Mouse (Mus musculus) lung, postnatal 0 days (tissue): ENCODE measurements around the gene Lgr4. TPM values are rescaled to one million over a fixed set of nuclear protein-coding genes. Genes with fewer than 3 reads are reported as not detected.

Experiments
- ATAC-seq: fragments of 200-750 bp; cut with Nextera tagmentation; 2 replicates; pipeline ENCODE4 v1.8.0; 2017; ENCODE audit warnings: moderate library complexity
- DNase-seq: peaks from one replicate; pipeline ENCODE4 v3.0.0-alpha.2; 2016; ENCODE audit warnings: low spot score
- H3K27ac ChIP-seq: fragments of 300-500 bp; sonication (generic); 2 replicates; pipeline ENCODE4 v1.5.1; 2014; ENCODE audit warnings: antibody characterized with exemption, mild to moderate bottlenecking, low read length, mixed read lengths
- H3K27me3 ChIP-seq: fragments of 300-500 bp; sonication (generic); replicated peaks from 2 replicates; pipeline ENCODE4 v1.6.1; 2014; ENCODE audit warnings: low read length, mixed read lengths; ENCODE audit not compliant: insufficient read depth
- H3K36me3 ChIP-seq: fragments of 300-500 bp; sonication (generic); 2 replicates; pipeline ENCODE4 v1.6.1; 2014; ENCODE audit warnings: low read length, mixed read lengths; ENCODE audit not compliant: insufficient read depth
- H3K4me1 ChIP-seq: fragments of 300-500 bp; sonication (generic); 2 replicates; pipeline ENCODE4 v1.6.1; 2014; ENCODE audit warnings: antibody characterized with exemption, low read depth, low read length, mixed read lengths; ENCODE audit not compliant: insufficient read depth
- H3K4me2 ChIP-seq: fragments of 300-500 bp; sonication (generic); replicated peaks from 2 replicates; pipeline ENCODE4 v1.6.1; 2014; ENCODE audit warnings: low read depth, mild to moderate bottlenecking, low read length, moderate library complexity, mixed read lengths
- H3K4me3 ChIP-seq: fragments of 300-500 bp; sonication (generic); 2 replicates; pipeline ENCODE4 v1.5.1; 2014; ENCODE audit warnings: low read depth, low read length
- H3K9ac ChIP-seq: fragments of 300-500 bp; sonication (generic); replicated peaks from 2 replicates; pipeline ENCODE4 v1.6.1; 2014; ENCODE audit warnings: low read depth, mild to moderate bottlenecking
- H3K9me3 ChIP-seq: fragments of 300-500 bp; sonication (generic); 2 replicates; pipeline ENCODE4 v1.6.1; 2016; ENCODE audit warnings: low read length, mixed read lengths
- CTCF ChIP-seq: IDR thresholded peaks from 2 replicates; pipeline ENCODE4 v1.5.1; 2016; ENCODE audit warnings: antibody characterized with exemption, mild to moderate bottlenecking
- EP300 ChIP-seq: IDR thresholded peaks from 2 replicates; pipeline ENCODE4 v1.6.1; 2016; ENCODE audit warnings: antibody characterized with exemption, mild to moderate bottlenecking, control low read depth
- WGBS: fragments of 180-500 bp; shearing (Covaris S2); extraction: QIAGEN DNeasy Blood & Tissue Kit; methylation state at CpG from one replicate; pipeline ENCODE4 v1.1.7; 2014; 5-methylcytosine and 5-hydroxymethylcytosine counted together
- polyA plus RNA-seq: library from polyadenylated mRNA; unstranded; fragments of >200 nt; fragmentation: Nextera tagmentation; extraction: Ambion mirVana; gene quantifications from 2 replicates; pipeline ENCODE4 v1.2.1, GENCODE M21; 2015

Lgr4 gene
- polyA plus RNA-seq, 1 experiment from 2014 or later, result 1.8 TPM

DNA sequence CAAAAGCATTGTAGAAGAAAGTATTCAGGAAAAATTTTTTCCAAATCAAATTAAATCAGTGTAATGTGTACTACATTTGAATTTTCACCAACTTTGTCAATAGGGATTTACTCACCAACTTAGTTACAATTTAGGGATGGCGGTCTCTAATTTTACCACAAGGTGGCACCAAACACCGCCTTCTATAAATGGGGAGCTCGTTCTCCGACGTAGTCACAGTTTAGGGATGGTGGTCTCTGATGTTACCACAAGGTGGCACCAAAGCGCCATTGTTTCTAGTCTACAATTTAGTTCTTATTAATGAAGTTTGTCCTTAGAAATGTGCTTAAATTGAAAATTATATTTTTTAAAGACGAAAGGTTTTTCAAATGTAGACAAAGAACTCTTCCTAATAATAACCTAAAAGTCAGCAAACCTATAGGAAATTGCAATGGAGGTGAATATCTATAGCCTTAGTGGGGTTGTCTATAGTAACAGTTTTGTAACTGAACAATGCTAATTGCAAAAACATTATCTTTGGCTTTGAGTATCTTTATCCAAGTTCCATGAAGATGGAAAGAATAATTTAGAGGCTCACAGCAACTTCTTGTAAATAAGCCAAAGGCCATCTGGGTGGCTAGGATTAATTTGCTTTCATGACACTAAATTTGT is 13.2 kb upstream of the Lgr4 start:
- peak; percentile 92 for DNase-seq
- peak; percentile 80 for ATAC-seq
- Histone ChIP-seq H3K4me1 (no peaks in the 10 kb centered on the region), H3K27me3 (no peaks in the 10 kb centered on the region), H3K27ac (no peak overlapping the region), H3K4me2 (no peak overlapping the region), H3K4me3 (no peak overlapping the region), H3K9ac (no peak overlapping the region), H3K9me3 (no peaks in the 10 kb centered on the region), H3K36me3 (peaks cover 4% of the 10 kb centered on the region; the same call in 1 of the 2 replicates)
- under 1% methylated on average over 7 of the region's 7 CpGs for WGBS
- no peak for TF ChIP-seq EP300
- TF ChIP-seq CTCF, result peak; percentile 99

DNA sequence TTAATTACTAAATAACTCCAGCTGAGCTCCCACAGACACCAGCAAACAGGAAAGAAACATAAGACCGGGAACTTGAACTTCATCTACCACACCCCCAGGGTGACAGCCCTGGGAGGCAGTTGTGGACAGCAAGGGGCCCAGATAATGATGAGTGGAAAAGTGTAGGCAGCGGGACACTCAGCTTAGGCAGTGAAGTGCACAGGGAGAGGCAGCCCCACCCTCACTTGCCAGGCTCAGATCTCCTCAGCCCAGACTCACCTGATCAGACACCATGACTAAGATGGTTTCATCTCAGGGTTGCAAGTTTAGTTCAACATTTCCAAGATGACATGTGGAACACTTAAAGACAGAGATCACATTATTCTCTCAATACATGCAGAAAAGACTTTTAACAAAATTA is 8.3 kb upstream of the Lgr4 start:
- ATAC-seq (no peak), DNase-seq (no peak)
- no peaks in the 10 kb centered on the region for H3K9me3 ChIP-seq
- 64% methylated on average over 2 of the region's 2 CpGs for whole genome bisulfite sequencing
- no peaks in the 10 kb centered on the region for H3K4me1 ChIP-seq
- H3K27ac ChIP-seq, result no peak overlapping the region
- no peaks in the 10 kb centered on the region for H3K27me3 ChIP-seq
- H3K4me2 ChIP-seq, result no peak overlapping the region
- H3K36me3 ChIP-seq, result no peaks in the 10 kb centered on the region
- no peak overlapping the region for H3K9ac ChIP-seq
- no peak for TF ChIP-seq CTCF
- no peak for TF ChIP-seq EP300
- H3K4me3 ChIP-seq, result no peak overlapping the region

DNA sequence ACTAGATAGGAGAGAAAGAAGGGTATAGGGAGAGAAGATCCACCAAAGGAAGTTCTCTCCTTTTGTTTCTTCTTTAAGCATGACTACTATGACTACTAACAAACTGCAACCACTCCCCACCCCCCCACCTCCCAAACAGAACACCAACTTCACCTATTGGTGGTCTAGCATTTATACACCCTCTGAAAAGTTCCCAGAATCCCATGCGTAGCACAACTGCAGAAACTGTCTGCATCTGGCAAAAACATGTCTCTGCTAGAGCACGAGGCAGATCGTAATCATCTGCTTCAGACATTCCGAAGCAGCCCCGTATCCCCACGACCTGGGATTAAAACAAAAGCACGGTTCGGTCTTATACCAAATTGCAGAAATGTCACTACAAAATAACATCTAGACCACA is 5.2 kb upstream of the Lgr4 start:
- H3K27me3 ChIP-seq, result no peaks in the 10 kb centered on the region
- WGBS, result 90% methylated on average over 8 of the region's 8 CpGs
- H3K4me1 ChIP-seq, result no peaks in the 10 kb centered on the region
- H3K9ac ChIP-seq, result no peak overlapping the region
- H3K27ac ChIP-seq, result no peak overlapping the region
- DNase-seq (no peak), ATAC-seq (no peak)
- H3K4me2 ChIP-seq, result no peak overlapping the region
- no peaks in the 10 kb centered on the region for H3K9me3 ChIP-seq
- TF ChIP-seq EP300 (no peak), CTCF (no peak)
- H3K36me3 ChIP-seq, result no peaks in the 10 kb centered on the region
- H3K4me3 ChIP-seq, result no peak overlapping the region

DNA sequence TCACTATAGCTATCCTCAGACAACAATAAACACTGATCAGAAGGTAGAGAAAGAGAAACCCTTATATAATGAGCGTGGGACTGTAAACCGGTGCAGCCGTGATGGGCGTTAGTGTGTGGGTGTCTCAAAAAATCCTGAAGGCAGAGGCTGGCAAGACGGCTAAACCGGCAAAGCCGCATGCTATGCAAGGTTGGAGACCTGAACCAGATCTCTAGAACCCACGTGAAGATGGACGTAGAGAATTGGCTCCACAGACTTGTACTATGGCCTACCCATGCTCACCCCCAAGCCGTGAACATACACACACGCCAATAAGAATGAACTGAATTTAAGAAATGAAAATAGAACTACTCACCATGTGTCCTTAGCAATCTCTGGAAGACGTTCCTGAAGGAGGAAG is 4.7 kb upstream of the Lgr4 start:
- 80% methylated on average over 12 of the region's 12 CpGs for WGBS
- Histone ChIP-seq H3K9ac (no peak overlapping the region), H3K36me3 (no peaks in the 10 kb centered on the region), H3K4me1 (no peaks in the 10 kb centered on the region), H3K4me3 (no peak overlapping the region), H3K4me2 (no peak overlapping the region), H3K27ac (no peak overlapping the region), H3K27me3 (no peaks in the 10 kb centered on the region), H3K9me3 (no peaks in the 10 kb centered on the region)
- ATAC-seq (no peak), DNase-seq (no peak)
- TF ChIP-seq CTCF, result no peak
- TF ChIP-seq EP300, result no peak

DNA sequence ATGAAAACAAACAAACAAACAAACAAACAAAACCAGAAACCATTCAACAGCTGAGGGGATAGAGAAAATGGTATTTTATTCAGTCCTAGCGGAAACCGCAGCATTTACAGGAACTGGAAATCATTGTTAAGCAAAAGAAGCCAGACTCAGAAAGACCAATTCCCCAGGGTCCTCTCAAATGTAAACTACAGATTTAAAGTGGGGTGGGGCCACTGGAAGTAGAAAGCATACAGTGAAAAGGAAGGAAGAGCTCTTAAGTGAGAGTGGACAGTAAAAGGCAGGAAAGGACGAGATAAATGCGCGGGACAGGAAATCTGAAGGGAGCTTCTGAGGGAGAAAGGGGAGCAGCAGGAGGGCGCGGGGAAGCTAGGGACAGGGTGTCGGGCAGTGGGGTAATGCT is 4.2 kb upstream of the Lgr4 start:
- no peak for ATAC-seq
- no peak overlapping the region for H3K4me2 ChIP-seq
- no peak overlapping the region for H3K9ac ChIP-seq
- whole genome bisulfite sequencing, result 49% methylated on average over 8 of the region's 8 CpGs
- no peak for DNase-seq
- no peaks in the 10 kb centered on the region for H3K36me3 ChIP-seq
- no peak overlapping the region for H3K4me3 ChIP-seq
- H3K27me3 ChIP-seq, result no peaks in the 10 kb centered on the region
- H3K4me1 ChIP-seq, result no peaks in the 10 kb centered on the region
- no peak overlapping the region for H3K27ac ChIP-seq
- TF ChIP-seq EP300, result no peak
- TF ChIP-seq CTCF, result no peak
- H3K9me3 ChIP-seq, result no peaks in the 10 kb centered on the region

DNA sequence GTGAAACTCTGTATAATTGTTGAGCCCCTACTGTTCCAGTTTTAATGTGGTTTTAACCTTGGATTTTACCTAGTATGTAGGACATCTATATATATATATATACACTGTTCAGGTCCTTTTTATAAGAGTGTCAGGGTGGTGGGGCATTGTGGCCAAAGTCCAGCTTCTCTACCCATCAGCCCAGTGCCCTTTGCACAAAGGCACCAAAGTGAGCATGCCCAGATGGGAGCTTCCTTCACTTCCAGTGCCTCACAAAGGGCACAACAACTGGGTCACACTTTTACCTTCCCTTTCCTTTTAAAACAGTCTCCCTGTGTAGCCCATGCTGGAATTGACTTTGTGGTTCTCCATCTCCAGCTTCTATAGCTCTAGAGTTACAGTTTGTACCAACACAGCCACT is 2.8 kb upstream of the Lgr4 start:
- H3K4me1 ChIP-seq, result no peaks in the 10 kb centered on the region
- no peak for DNase-seq
- no peak overlapping the region for H3K27ac ChIP-seq
- no peaks in the 10 kb centered on the region for H3K9me3 ChIP-seq
- H3K9ac ChIP-seq, result no peak overlapping the region
- H3K36me3 ChIP-seq, result no peaks in the 10 kb centered on the region
- H3K4me3 ChIP-seq, result no peak overlapping the region
- H3K4me2 ChIP-seq, result no peak overlapping the region
- no peak for ATAC-seq
- peaks cover 7% of the 10 kb centered on the region; the same call in 1 of the 2 replicates for H3K27me3 ChIP-seq
- no peak for TF ChIP-seq CTCF
- no peak for TF ChIP-seq EP300
